11 mouse cellular contexts compared by ENCODE assay signal in genomic region chr6:84142481-84142880, GRCm38 (mm10).
DNase-seq lines count a peak whose midpoint lies in the region; ATAC-seq lines count a peak whose summit lies in the region.
"Had no signal": no experiment of that assay in that cellular context is flagged by ENCODE, and none has a peak within 500 bp of the region (broad histone marks: within the 10 kb centered on the region; RNA-seq: fewer than 3 reads in every experiment).

No protein-coding gene starts in this region.

- 66% methylated on average over 9 of the region's 9 CpGs for WGBS in embryonic facial prominence, embryonic 14.5 days

- H3K27ac ChIP-seq in embryonic facial prominence, embryonic 14.5 days (replicated peaks; ENCODE audit: low read depth, low read length), result no peak overlapping the region
- H3K27ac ChIP-seq: heart, adult 2 months had no signal

- no peak overlapping the region for H3K4me3 ChIP-seq in embryonic facial prominence, embryonic 14.5 days (ENCODE audit: low read depth, low read length)
- H3K4me3 ChIP-seq: heart, adult 2 months; limb, embryonic 13.5 days had no signal

- no peaks in the 10 kb centered on the region for H3K36me3 ChIP-seq in embryonic facial prominence, embryonic 14.5 days (ENCODE audit: control insufficient read depth, insufficient read depth, low read length)
- H3K36me3 ChIP-seq: limb, embryonic 13.5 days had no signal

- ATAC-seq in embryonic facial prominence, embryonic 14.5 days (ENCODE audit: low read depth), result no peak
- ATAC-seq in erythroblast, adult 5-6 weeks (replicated peaks; ENCODE audit: low FRiP score, poor library complexity, severe bottlenecking), result no peak

- no peaks in the 10 kb centered on the region for H3K27me3 ChIP-seq in embryonic facial prominence, embryonic 14.5 days (replicated peaks; ENCODE audit: control insufficient read depth, insufficient read depth, low read length)

- peaks cover 27% of the 10 kb centered on the region for H3K4me1 ChIP-seq in embryonic facial prominence, embryonic 14.5 days (ENCODE audit: control insufficient read depth, insufficient read depth, low read length)

- no peaks in the 10 kb centered on the region for H3K9me3 ChIP-seq in embryonic facial prominence, embryonic 14.5 days (ENCODE audit: control insufficient read depth, low read length)
- H3K9me3 ChIP-seq: limb, embryonic 13.5 days had no signal

- DNase-seq in cerebellum, postnatal 14 days, result peak; percentile 56 to 58
- DNase-seq in cerebellum, adult 18-20 months, result no peak
- DNase-seq in layer of hippocampus, postnatal 14 days (ENCODE audit: low spot score in 2 of 2), result peak; percentile 42 to 60
- DNase-seq in layer of hippocampus, postnatal 36 days, result no peak
- DNase-seq in embryonic facial prominence, embryonic 14.5 days (ENCODE audit: low spot score), result peak; percentile 61
- DNase-seq in kidney, postnatal 14 days, result peak; percentile 75
- DNase-seq in spleen, postnatal 4 days (ENCODE audit: low spot score in 2 of 2), result no peak
- DNase-seq: right cerebral cortex, postnatal 14 days had no signal

- H3K9ac ChIP-seq in embryonic facial prominence, embryonic 14.5 days (ENCODE audit: low read depth, low read length), result no peak overlapping the region
- H3K9ac ChIP-seq: limb, embryonic 13.5 days had no signal

- no peak overlapping the region for H3K4me2 ChIP-seq in embryonic facial prominence, embryonic 14.5 days (ENCODE audit: low read depth, low read length)
- H3K4me2 ChIP-seq: limb, embryonic 13.5 days had no signal

Comparison
In these comparisons a context has a peak if more than half of its experiments do, and no peak if none do; other contexts are left out.
1. DNase-seq: peak in cerebellum, postnatal 14 days (2 of 2), layer of hippocampus, postnatal 14 days (2 of 2), embryonic facial prominence, embryonic 14.5 days (single experiment) and kidney, postnatal 14 days (single experiment); none in cerebellum, adult 18-20 months (0 of 2), layer of hippocampus, postnatal 36 days (0 of 2) and spleen, postnatal 4 days (0 of 2).